Mouse (Mus musculus) CH12.LX (cell line): ENCODE measurements around the gene D630045J12Rik. TPM values are rescaled to one million over a fixed set of nuclear protein-coding genes. Genes with fewer than 3 reads are reported as not detected.

ENCODE experiments used
- DNase-seq: peaks from one replicate; pipeline ENCODE4 v3.0.0-alpha.2; 2013; ENCODE audit errors: extremely low read depth
- H3K27ac ChIP-seq: 2 replicates; pipeline ENCODE4 v1.5.1; 2012; ENCODE audit warnings: low read depth, mild to moderate bottlenecking, control low read depth, moderate library complexity; ENCODE audit not compliant: insufficient read depth
- H3K27me3 ChIP-seq: replicated peaks from 2 replicates; pipeline ENCODE3; 2012; ENCODE audit warnings: inconsistent platforms
- H3K36me3 ChIP-seq, 2 experiments: replicated peaks in 1 of 2; 2 replicates each; pipeline versions ENCODE3 to v1.6.1; 2012; ENCODE audit warnings: inconsistent platforms in 1 of 2, low read length in 1 of 2, mild to moderate bottlenecking in 1 of 2, mixed read lengths in 1 of 2, moderate library complexity in 1 of 2; ENCODE audit not compliant: control insufficient read depth in 1 of 2, insufficient read depth in 1 of 2
- H3K4me1 ChIP-seq, 2 experiments: 2 replicates each; pipeline ENCODE4 v1.6.1; 2012; ENCODE audit warnings: inconsistent platforms in 1 of 2, moderate library complexity in 1 of 2; ENCODE audit not compliant: insufficient read depth in 2 of 2, control insufficient read depth in 1 of 2
- H3K4me2 ChIP-seq: 2 replicates; pipeline ENCODE4 v1.6.1; 2012; ENCODE audit warnings: low read depth, mild to moderate bottlenecking, control low read depth; ENCODE audit not compliant: poor library complexity, insufficient read depth, severe bottlenecking
- H3K4me3 ChIP-seq, 3 experiments: fragments of 150-350 bp in 1 of 3; sonication (generic) in 1 of 3; replicated peaks in 1 of 3; 2 replicates each; pipeline versions ENCODE3 to v1.5.1; 2011 to 2012; ENCODE audit warnings: low read depth in 2 of 3, low read length in 2 of 3, mild to moderate bottlenecking in 2 of 3, moderate library complexity in 2 of 3, control low read depth in 1 of 3, improper control_type of control experiment in 1 of 3, inconsistent platforms in 1 of 3, mixed read lengths in 1 of 3; ENCODE audit not compliant: poor library complexity in 1 of 3
- H3K79me2 ChIP-seq: replicated peaks from 2 replicates; pipeline ENCODE4 v1.6.1; 2012; ENCODE audit warnings: mild to moderate bottlenecking, moderate library complexity; ENCODE audit not compliant: control insufficient read depth, poor library complexity, insufficient read depth, severe bottlenecking; ENCODE audit errors: extremely low read depth
- H3K9ac ChIP-seq: 2 replicates; pipeline ENCODE4 v1.6.1; 2012; ENCODE audit warnings: low read depth, mild to moderate bottlenecking, control low read depth, moderate library complexity; ENCODE audit not compliant: insufficient read depth
- H3K9me3 ChIP-seq: replicated peaks from 2 replicates; pipeline ENCODE3; 2012; ENCODE audit warnings: low read length, inconsistent platforms, mixed read lengths
- BHLHE40 ChIP-seq: IDR thresholded peaks from 2 replicates; pipeline ENCODE4 v1.6.1; 2011; ENCODE audit warnings: mild to moderate bottlenecking, low read depth, low read length, improper control_type of control experiment
- CHD1 ChIP-seq: IDR thresholded peaks from 2 replicates; pipeline ENCODE4 v1.6.1; 2012; ENCODE audit warnings: low read depth, low read length, improper control_type of control experiment, inconsistent platforms
- CHD2 ChIP-seq: IDR thresholded peaks from 2 replicates; pipeline ENCODE4 v1.6.1; 2011; ENCODE audit warnings: low read length, improper control_type of control experiment
- CTCF ChIP-seq, 2 experiments: IDR thresholded peaks in 1 of 2; conservative IDR thresholded peaks in 1 of 2; 2 replicates each; pipeline ENCODE4 v1.5.1; 2011 to 2012; ENCODE audit warnings: low read depth in 2 of 2, low read length in 2 of 2, improper control_type of control experiment in 1 of 2, inconsistent platforms in 1 of 2, mild to moderate bottlenecking in 1 of 2, moderate library complexity in 1 of 2
- E2F4 ChIP-seq: IDR thresholded peaks from 2 replicates; pipeline ENCODE4 v1.6.1; 2011; ENCODE audit warnings: low read depth, low read length, improper control_type of control experiment; ENCODE audit not compliant: insufficient replicate concordance
- HCFC1 ChIP-seq: IDR thresholded peaks from 2 replicates; pipeline ENCODE4 v1.6.1; 2012; ENCODE audit warnings: low read depth, mild to moderate bottlenecking, inconsistent platforms, low read length, improper control_type of control experiment
- JUND ChIP-seq: conservative IDR thresholded peaks from 2 replicates; pipeline ENCODE4 v1.6.1; 2011; ENCODE audit warnings: low read depth, low read length, improper control_type of control experiment
- KAT2A ChIP-seq: IDR thresholded peaks from 2 replicates; pipeline ENCODE4 v1.6.1; 2012; ENCODE audit warnings: low read length, improper control_type of control experiment, inconsistent platforms; ENCODE audit not compliant: insufficient replicate concordance
- MAFK ChIP-seq: IDR thresholded peaks from 2 replicates; pipeline ENCODE4 v1.6.1; 2011; ENCODE audit warnings: low read length, improper control_type of control experiment; ENCODE audit not compliant: insufficient replicate concordance
- MAX ChIP-seq: IDR thresholded peaks from 2 replicates; pipeline ENCODE4 v1.6.1; 2011; ENCODE audit warnings: low read length, improper control_type of control experiment
- MAZ ChIP-seq: IDR thresholded peaks from 2 replicates; pipeline ENCODE4 v1.6.1; 2012; ENCODE audit warnings: low read depth, mild to moderate bottlenecking, inconsistent platforms, low read length, improper control_type of control experiment, moderate library complexity
- MEF2A ChIP-seq: IDR thresholded peaks from 2 replicates; pipeline ENCODE4 v1.6.1; 2014; ENCODE audit warnings: low read depth, mild to moderate bottlenecking, inconsistent platforms, low read length, improper control_type of control experiment, borderline replicate concordance
- NELFE ChIP-seq: IDR thresholded peaks from 2 replicates; pipeline ENCODE4 v1.6.1; 2011; ENCODE audit warnings: low read depth, low read length, improper control_type of control experiment
- NRF1 ChIP-seq: IDR thresholded peaks from 2 replicates; pipeline ENCODE4 v1.6.1; 2014; ENCODE audit warnings: low read depth, mild to moderate bottlenecking, inconsistent platforms, low read length, improper control_type of control experiment, moderate library complexity
- PAX5 ChIP-seq: IDR thresholded peaks from 2 replicates; pipeline ENCODE4 v1.6.1; 2012; ENCODE audit warnings: low read length, inconsistent platforms, mixed read lengths
- POLR2AphosphoS2 ChIP-seq: IDR thresholded peaks from 2 replicates; pipeline ENCODE4 v1.6.1; 2011; ENCODE audit warnings: low read depth, low read length, improper control_type of control experiment
- RAD21 ChIP-seq: IDR thresholded peaks from 2 replicates; pipeline ENCODE4 v1.6.1; 2011; ENCODE audit warnings: low read depth, mild to moderate bottlenecking, low read length, improper control_type of control experiment, moderate library complexity
- RCOR1 ChIP-seq: conservative IDR thresholded peaks from 2 replicates; pipeline ENCODE4 v1.6.1; 2012; ENCODE audit warnings: low read depth, mild to moderate bottlenecking, inconsistent platforms, low read length, improper control_type of control experiment
- SIN3A ChIP-seq: IDR thresholded peaks from 2 replicates; pipeline ENCODE4 v1.6.1; 2012; ENCODE audit warnings: low read length, improper control_type of control experiment, inconsistent platforms
- SMC3 ChIP-seq: IDR thresholded peaks from 2 replicates; pipeline ENCODE4 v1.6.1; 2011; ENCODE audit warnings: low read depth, low read length, improper control_type of control experiment
- TCF12 ChIP-seq: IDR thresholded peaks from 2 replicates; pipeline ENCODE4 v1.6.1; 2014; ENCODE audit warnings: low read depth, mild to moderate bottlenecking, inconsistent platforms, low read length, improper control_type of control experiment
- UBTF ChIP-seq: IDR thresholded peaks from 2 replicates; pipeline ENCODE4 v1.6.1; 2012; ENCODE audit warnings: low read depth, mild to moderate bottlenecking, inconsistent platforms, low read length, improper control_type of control experiment, moderate library complexity
- USF1 ChIP-seq: IDR thresholded peaks from 2 replicates; pipeline ENCODE4 v1.6.1; 2014; ENCODE audit warnings: low read depth, mild to moderate bottlenecking, inconsistent platforms, low read length, improper control_type of control experiment
- USF2 ChIP-seq: conservative IDR thresholded peaks from 2 replicates; pipeline ENCODE4 v1.6.1; 2011; ENCODE audit warnings: low read depth, low read length, improper control_type of control experiment
- ZKSCAN1 ChIP-seq: IDR thresholded peaks from 2 replicates; pipeline ENCODE4 v1.6.1; 2012; ENCODE audit warnings: low read depth, inconsistent platforms, low read length, improper control_type of control experiment, borderline replicate concordance
- ZMIZ1 ChIP-seq: IDR thresholded peaks from 2 replicates; pipeline ENCODE4 v1.6.1; 2012; ENCODE audit warnings: low read depth, mild to moderate bottlenecking, inconsistent platforms, low read length, improper control_type of control experiment
- ZNF384 ChIP-seq: IDR thresholded peaks from 2 replicates; pipeline ENCODE4 v1.6.1; 2012; ENCODE audit warnings: low read depth, low read length, improper control_type of control experiment, inconsistent platforms
- dilution Hi-C: fragments of 300-500 bp; cut with MboI; formaldehyde crosslinking; loops from 2 replicates; pipeline ENCODE4 v1.14.3; 2020; ENCODE audit warnings: low sequenced_read_pairs; ENCODE audit not compliant: extremely low pct_unique_long_range_greater_than_20kb, extremely low pct_ligation_motif_present
- in situ Hi-C: fragments of 300-500 bp; cut with MboI; formaldehyde crosslinking; loops from 3 replicates; pipeline ENCODE4 v1.14.3; 2019; ENCODE audit warnings: low sequenced_read_pairs, low pct_ligation_motif_present, low pct_unique_long_range_greater_than_20kb, mixed read lengths
- polyA plus RNA-seq: library from polyadenylated mRNA; unstranded; fragments of >175 nt; gene quantifications from 2 replicates; pipeline ENCODE4 v1.2.1, GENCODE M21; 2012; ENCODE audit warnings: low read depth; ENCODE audit not compliant: insufficient read length
- total RNA-seq, 2 experiments: library from RNA; depleted of rRNA; stranded (reverse); fragments of 300-350 nt in 1 of 2; fragments of >200 nt in 1 of 2; gene quantifications; 2 replicates each; pipeline ENCODE4 v1.2.3; 2012 to 2014

Gene D630045J12Rik
- total and polyA plus RNA-seq, 3 experiments: 0.48 to 4.9 (median 1.7) TPM

DNA sequence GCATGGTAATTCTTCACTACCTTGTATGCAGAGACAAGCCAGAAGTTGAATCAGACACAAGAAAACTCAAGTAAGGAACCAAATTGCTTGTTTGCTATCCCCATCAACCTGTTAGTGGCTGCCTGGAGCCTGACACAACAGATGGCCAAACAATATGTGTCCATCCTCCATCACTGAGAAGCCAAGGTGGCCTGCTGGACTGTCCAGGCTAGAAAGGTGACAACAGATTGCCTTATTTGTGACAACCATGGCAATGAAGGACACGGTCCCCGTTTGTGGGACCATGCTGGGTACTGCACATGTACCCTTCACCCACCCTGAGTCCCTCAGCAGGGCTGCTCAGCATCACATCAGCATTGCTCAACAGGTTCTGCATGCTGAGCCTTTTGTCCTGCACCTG, 34.5 kb downstream of the D630045J12Rik start:
- Histone ChIP-seq H3K9me3 (no peaks in the 10 kb centered on the region), H3K9ac (no peak overlapping the region), H3K27ac (no peak overlapping the region), H3K27me3 (no peaks in the 10 kb centered on the region), H3K79me2 (no peaks in the 10 kb centered on the region), H3K4me3 (no peak overlapping the region), H3K4me1 (peaks cover 3 to 9% of the 10 kb centered on the region in 2 experiments; a peak in 3 of 4 replicates), H3K4me2 (no peak overlapping the region), H3K36me3 (peaks cover 0 to 2% of the 10 kb centered on the region in 2 experiments)
- TF ChIP-seq PAX5 (no peak), RCOR1 (no peak), MAX (no peak), TCF12 (no peak), MAZ (no peak), RAD21 (no peak), E2F4 (no peak), CHD1 (no peak), POLR2AphosphoS2 (no peak), UBTF (no peak), NELFE (no peak), ZKSCAN1 (no peak), SIN3A (no peak), BHLHE40 (no peak)
- no peak for DNase-seq
- dilution Hi-C loops: no loop called here
- in situ Hi-C loops: no loop called here

- DNase-seq: no peak
- H3K9me3 ChIP-seq: peaks cover 7% of the 10 kb centered on the region
- H3K36me3 ChIP-seq: peaks cover 0 to 2% of the 10 kb centered on the region in 2 experiments
- no peak overlapping the region for H3K27ac ChIP-seq
- H3K4me3 ChIP-seq: no peak overlapping the region
- TF ChIP-seq HCFC1 (no peak), CTCF (conservative IDR thresholded peaks at IDR 0.05 in 1 of 2, IDR thresholded peaks at IDR 0.05 in 1 of 2; ENCODE audit: low read depth in 2 of 2, low read length in 2 of 2) (no peak), ZKSCAN1 (no peak), ZMIZ1 (no peak), SMC3 (no peak), JUND (no peak), MAFK (no peak), USF2 (no peak), PAX5 (no peak), ZNF384 (no peak), UBTF (no peak), MEF2A (no peak), NRF1 (no peak), KAT2A (no peak), USF1 (no peak), CHD2 (no peak)
- TF ChIP-seq, all 38 proteins: peak for 0
- Histone ChIP-seq H3K27me3 (no peaks in the 10 kb centered on the region), H3K4me1 (no peaks in the 10 kb centered on the region), H3K79me2 (no peaks in the 10 kb centered on the region), H3K4me2 (no peak overlapping the region), H3K9ac (no peak overlapping the region)
- dilution Hi-C loops: no loop called here
- in situ Hi-C loops: no loop called here
Observed at GRCm38 (mm10) chr6:38215448-38216110, 38.2 kb downstream of the D630045J12Rik start.
